Mouse (Mus musculus) brown adipose tissue, adult 24 weeks (tissue): ENCODE measurements around the gene Mxd1. TPM values are rescaled to one million over a fixed set of nuclear protein-coding genes. Genes with fewer than 3 reads are reported as not detected.

Source experiments
- H3K27ac ChIP-seq: fragments of 200-500 bp; replicated peaks from 2 replicates; pipeline ENCODE4 v1.5.1; 2012; ENCODE audit warnings: low read depth, mild to moderate bottlenecking, low read length
- H3K4me1 ChIP-seq: fragments of 200-500 bp; 2 replicates; pipeline ENCODE4 v1.6.1; 2012; ENCODE audit warnings: low read length, mixed read lengths; ENCODE audit not compliant: control insufficient read depth, insufficient read depth, insufficient read length
- H3K4me3 ChIP-seq: fragments of 200-500 bp; 2 replicates; pipeline ENCODE4 v1.5.1; 2012; ENCODE audit warnings: low read depth, mild to moderate bottlenecking, low read length, moderate library complexity; ENCODE audit not compliant: insufficient read depth
- polyA plus RNA-seq: library from polyadenylated mRNA; stranded (reverse); fragments of >200 nt; gene quantifications from 2 replicates; pipeline ENCODE4 v1.2.4, GENCODE M21; 2012; ENCODE audit not compliant: missing spikeins, insufficient read depth, insufficient read length

Mxd1 gene
- polyA plus RNA-seq, 1 experiment: 3.4 TPM

DNA sequence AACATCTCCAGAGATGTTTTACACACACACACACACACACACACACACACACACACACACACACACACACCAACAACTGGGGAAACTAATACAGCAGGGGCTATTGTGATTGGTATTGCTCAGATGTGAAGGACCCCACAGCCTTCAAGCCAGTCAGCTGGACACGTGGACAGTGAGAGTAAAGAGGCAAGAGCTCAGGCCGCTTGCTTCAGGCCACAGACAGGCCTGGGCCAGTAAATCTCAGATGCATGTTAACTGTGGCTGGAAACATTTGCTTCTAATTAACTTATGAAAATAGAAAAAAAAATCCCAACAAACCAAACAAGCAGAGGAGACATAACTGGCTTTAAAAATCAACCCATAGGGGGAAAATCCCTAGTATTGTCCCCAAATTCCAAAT lies 31.1 kb downstream of the Mxd1 start:
- Histone ChIP-seq H3K27ac (no peak overlapping the region), H3K4me3 (no peak overlapping the region), H3K4me1 (peaks cover 4% of the 10 kb centered on the region; the same call in 1 of the 2 replicates)

GRCm38 (mm10) chr6:86637171-86637835 lies 31.7 kb downstream of the Mxd1 start:
- Histone ChIP-seq H3K27ac (no peak overlapping the region), H3K4me1 (peaks cover 4% of the 10 kb centered on the region; the same call in 1 of the 2 replicates), H3K4me3 (no peak overlapping the region)

DNA sequence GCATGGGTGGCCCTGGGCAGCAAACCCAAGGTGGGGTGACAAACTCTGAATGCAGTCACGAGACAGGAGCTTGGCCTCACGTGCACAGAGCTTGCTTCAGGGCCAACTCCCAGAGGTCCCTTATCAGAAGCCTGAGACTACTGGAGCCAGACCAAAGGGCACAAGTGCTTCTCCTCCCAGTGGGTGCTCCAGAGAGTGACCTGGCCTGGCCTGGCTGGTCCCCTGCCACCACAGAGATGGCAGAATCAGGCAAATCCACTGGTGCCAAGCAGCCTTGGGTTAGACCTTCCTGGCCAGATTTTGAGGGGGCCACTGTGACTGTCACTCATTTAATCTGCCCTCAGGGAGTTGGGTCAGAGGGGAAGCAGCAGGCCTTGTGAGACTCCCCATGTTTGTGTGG lies 32.5 kb downstream of the Mxd1 start:
- peaks cover 4% of the 10 kb centered on the region; the same call in 1 of the 2 replicates for H3K4me1 ChIP-seq
- no peak overlapping the region for H3K27ac ChIP-seq
- H3K4me3 ChIP-seq: no peak overlapping the region

GRCm38 (mm10) chr6:86630141-86630540 lies 38.8 kb downstream of the Mxd1 start:
- H3K4me1 ChIP-seq: no peaks in the 10 kb centered on the region
- no peak overlapping the region for H3K27ac ChIP-seq
- no peak overlapping the region for H3K4me3 ChIP-seq

GRCm38 (mm10) chr6:86627946-86628345 lies 41.0 kb downstream of the Mxd1 start, which contains the start of gene Asprv1:
TSS of gene Asprv1 (plus strand) at chr6:86628164.
- no peaks in the 10 kb centered on the region for H3K4me1 ChIP-seq
- no peak within 1 kb of the TSS for H3K4me3 ChIP-seq
- no peak within 1 kb of the TSS for H3K27ac ChIP-seq

DNA sequence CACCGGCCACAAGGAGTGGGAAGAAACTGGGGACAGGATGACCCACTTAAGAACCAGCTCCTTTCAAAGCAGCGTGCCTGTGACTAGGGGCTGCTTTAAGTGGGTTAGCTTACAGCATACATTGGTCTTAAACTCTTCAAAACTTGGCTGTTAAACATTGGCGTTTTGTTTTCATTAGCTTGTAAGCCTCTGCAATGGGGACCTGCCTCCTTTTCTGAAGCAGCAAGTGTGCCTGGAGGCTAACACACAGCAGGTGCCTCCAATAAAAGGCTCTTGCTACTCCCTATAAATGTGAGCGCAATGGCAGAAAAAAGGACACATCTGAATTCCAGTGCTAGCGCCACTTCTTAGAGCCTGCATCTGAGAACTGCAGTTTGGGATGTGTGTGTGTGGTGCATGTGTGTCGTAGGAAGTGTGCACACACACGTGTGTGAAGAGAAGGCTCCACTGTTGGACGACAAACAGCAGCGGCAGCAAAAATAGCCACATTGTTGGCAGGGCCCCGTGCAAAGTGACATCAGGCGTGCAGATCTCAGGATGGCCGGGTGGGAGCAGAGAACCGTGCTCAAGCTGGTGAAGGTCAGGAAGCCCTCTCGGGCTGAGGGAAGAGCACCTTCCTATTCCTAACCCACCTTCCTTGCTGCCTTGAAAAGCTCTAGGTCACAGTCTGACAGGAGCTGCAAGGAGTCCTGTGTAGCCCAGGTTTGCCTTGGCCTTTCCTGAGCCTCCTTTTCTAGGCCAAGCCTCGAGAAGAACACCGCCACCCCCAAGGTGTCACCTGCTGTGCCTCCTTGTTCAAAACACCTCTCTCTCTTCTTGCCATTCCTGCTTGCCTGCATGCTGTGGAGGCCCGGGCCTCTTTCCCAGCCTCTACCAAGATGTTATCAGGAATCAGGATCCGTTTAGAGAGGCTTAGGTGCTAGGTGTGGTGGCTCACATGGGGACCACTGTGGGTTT lies 44.6 kb downstream of the Mxd1 start:
- H3K4me3 ChIP-seq: no peak overlapping the region
- no peaks in the 10 kb centered on the region for H3K4me1 ChIP-seq
- H3K27ac ChIP-seq: no peak overlapping the region

GRCm38 (mm10) chr6:86623201-86623600 lies 45.8 kb downstream of the Mxd1 start:
- no peak overlapping the region for H3K4me3 ChIP-seq
- H3K4me1 ChIP-seq: no peaks in the 10 kb centered on the region
- H3K27ac ChIP-seq: no peak overlapping the region

- H3K4me3 ChIP-seq: no peak overlapping the region
- H3K27ac ChIP-seq: no peak overlapping the region
- H3K4me1 ChIP-seq: 0 out of 2 replicates have a peak, but pooled peaks cover 2% of the 10 kb centered on the region
Measured at GRCm38 (mm10) chr6:86615301-86615700, 53.7 kb downstream of the Mxd1 start.

- no peak overlapping the region for H3K4me3 ChIP-seq
- H3K27ac ChIP-seq: no peak overlapping the region
Measured at GRCm38 (mm10) chr6:86610714-86611113, 58.2 kb downstream of the Mxd1 start.

DNA sequence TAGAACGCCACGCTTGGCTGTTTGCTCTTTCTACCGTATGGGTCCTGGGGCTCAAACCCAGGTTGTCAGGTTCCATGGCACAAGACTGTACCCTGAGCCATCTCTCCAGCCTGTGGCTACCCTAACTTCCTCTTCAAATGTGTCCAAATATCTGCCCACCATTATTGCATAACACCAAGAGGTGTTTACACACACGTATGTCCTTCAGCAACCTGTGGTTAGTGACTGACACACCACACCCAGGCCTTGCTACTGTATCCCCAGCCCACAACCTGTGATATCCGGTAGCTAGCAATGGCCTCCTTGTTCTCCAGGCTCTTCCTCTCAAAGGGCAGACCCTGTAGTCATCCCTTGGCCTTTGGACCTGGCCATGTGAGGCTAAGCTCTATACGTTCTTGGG lies 59.7 kb downstream of the Mxd1 start:
- Histone ChIP-seq H3K27ac (no peak overlapping the region), H3K4me1 (peaks cover 2% of the 10 kb centered on the region; the same call in 1 of the 2 replicates), H3K4me3 (no peak overlapping the region)

More at GRCm38 (mm10) chr6:86610714-86611113, 58.2 kb downstream of the Mxd1 start:
- peaks cover 2% of the 10 kb centered on the region; the same call in 1 of the 2 replicates for H3K4me1 ChIP-seq

DNA sequence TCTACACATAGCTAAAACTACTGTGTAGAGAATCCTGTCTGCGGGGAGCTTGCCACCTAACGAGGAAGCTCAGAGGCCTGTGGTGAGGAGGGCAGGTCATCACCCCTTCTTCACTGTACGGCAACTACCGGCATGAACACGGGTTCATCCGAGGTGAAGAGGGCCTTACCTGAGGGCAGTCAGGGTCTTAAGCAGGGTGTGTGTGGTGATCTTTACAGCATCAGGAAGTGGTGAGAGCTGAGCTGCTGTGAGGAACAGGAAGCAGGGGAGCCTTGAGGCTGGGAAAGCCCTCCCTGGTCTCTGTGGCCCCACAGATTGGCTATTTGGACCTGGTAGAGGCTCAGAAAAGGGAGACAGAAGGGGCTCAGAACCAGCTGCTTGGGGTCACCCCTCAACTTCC lies 61.5 kb downstream of the Mxd1 start:
- Histone ChIP-seq H3K4me1 (peaks cover 2% of the 10 kb centered on the region; the same call in 1 of the 2 replicates), H3K27ac (no peak overlapping the region), H3K4me3 (no peak overlapping the region)

DNA sequence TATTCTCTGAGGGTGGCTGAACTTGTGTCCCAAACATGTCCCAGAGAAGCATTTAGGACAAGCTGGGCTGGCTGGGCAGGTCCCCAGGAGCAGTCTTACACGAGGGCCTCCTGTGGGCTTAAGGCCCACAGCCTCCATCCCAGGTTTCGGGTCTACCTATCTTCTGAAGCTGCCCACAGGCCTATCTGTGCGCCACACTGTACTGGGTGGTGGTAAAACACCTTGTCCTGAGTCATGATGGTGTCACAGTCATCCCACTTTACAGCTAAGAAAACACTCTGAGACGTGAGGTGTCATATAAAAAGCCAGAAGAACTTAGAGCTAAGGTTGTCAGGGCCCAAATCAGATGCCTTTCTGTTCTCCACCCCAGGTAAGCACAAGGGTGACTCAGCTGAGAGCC lies 62.7 kb downstream of the Mxd1 start:
- Histone ChIP-seq H3K4me3 (no peak overlapping the region), H3K4me1 (peaks cover 2% of the 10 kb centered on the region; the same call in 1 of the 2 replicates), H3K27ac (no peak overlapping the region)

DNA sequence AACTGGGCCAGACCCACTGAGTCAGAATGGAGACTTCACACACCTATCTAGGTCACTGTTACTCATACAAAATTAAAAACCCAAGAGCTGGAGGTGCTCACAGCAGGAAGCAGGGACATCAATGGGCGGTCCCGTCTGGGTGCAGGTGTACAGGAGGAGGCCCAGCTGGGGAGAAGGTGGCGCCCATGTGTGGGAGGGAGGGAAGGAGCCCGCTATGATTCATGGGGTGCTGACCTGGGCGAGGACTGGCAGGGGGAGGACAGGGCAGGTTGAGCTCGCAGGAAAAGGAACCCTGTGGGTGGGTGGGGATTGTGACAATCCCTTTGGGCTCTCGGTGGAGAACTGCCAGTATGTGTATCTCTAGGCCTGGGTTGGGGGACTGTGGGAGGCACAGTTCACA lies 63.7 kb downstream of the Mxd1 start:
- Histone ChIP-seq H3K27ac (no peak overlapping the region), H3K4me3 (no peak overlapping the region), H3K4me1 (peaks cover 3% of the 10 kb centered on the region; the same call in 1 of the 2 replicates)

- Histone ChIP-seq H3K4me3 (no peak overlapping the region), H3K4me1 (peaks cover 6% of the 10 kb centered on the region; the same call in 1 of the 2 replicates), H3K27ac (no peak overlapping the region)
Measured at GRCm38 (mm10) chr6:86599951-86600414, 69.0 kb downstream of the Mxd1 start.

GRCm38 (mm10) chr6:86599197-86599596 lies 69.8 kb downstream of the Mxd1 start:
- no peak overlapping the region for H3K4me3 ChIP-seq
- peaks cover 6% of the 10 kb centered on the region; the same call in 1 of the 2 replicates for H3K4me1 ChIP-seq
- no peak overlapping the region for H3K27ac ChIP-seq
